Mouse (Mus musculus) kidney, adult 9 months (tissue): ENCODE measurements around the gene Adarb2.

ENCODE experiments used
- DNase-seq: peaks from one replicate; pipeline ENCODE4 v3.0.0; 2022

Adarb2 gene

DNA sequence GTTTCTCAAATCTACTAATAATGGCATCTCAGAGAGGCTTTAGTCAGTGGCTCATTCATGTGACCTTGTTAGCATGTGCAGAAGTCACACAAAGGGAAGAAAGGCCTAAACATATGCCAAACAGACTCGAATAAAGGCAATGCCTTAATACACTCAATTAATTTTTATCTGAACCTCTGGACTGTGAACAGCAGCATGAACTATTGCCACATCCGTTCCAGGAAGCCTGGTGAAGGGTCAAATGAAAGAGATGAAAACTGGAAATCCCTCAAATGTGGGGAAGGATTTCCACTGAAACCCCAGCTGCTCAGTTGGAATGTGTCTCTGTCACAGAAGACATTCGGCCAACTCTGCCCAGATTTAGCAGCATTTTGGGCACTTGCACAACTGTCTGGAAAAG is 497.2 kb downstream of the Adarb2 start:
- DNase-seq = no peak

DNA sequence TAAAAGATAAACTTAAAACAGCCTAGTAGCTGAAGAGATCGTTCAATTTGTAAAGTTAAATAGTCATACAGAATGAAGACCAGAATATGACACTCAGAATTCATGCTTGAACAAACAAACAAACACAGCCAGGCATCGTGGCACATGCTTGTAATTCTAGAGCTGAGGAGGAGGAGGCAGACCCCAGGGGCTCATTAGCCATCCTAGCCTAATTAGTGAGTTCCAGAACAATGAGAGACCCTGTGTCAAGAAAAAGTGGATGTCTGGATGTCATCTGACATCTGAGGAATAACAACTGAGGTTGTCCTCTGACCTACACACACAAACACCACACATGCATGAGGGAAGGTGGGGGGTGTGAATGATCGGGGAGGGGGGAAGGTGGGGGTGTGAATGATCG is 498.3 kb downstream of the Adarb2 start:
- no peak for DNase-seq

DNA sequence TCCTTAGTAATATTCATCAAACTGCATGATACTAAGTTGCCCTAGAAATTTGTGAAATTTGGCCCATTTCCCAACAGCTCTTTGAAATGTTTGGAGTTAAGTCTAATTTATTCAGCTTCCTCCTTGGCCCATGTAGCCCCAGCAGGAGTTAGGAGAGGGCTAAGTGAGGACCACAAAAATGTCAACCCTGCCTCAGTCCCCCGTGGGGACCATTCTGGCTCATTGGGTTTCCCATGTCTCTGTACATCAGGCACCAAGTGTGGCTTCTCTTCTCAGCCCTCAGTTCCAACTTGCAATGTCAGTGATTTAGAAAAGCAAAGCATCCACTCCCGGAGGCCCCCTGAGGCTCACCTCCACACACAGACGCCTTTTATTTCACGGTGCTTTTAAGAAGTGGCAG is 502.6 kb downstream of the Adarb2 start:
- DNase-seq = no peak

DNA sequence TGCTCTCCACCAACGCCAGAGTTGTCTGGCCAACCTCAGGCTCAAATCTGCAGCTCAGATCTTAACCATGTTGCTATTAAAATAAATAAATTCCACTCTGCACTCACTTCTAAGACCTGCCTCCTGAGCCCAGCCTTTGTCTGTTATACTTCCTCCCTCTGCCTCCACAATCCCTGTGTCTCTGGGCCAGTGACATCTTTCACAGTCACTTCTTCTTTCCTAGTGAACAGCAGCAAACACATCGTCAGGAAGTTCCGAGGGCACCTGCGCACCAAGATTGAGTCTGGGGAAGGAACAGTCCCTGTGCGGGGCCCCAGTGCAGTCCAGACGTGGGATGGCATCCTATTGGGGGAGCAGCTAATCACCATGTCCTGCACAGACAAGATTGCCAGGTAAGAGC is 510.7 kb downstream of the Adarb2 start:
- no peak for DNase-seq

DNA sequence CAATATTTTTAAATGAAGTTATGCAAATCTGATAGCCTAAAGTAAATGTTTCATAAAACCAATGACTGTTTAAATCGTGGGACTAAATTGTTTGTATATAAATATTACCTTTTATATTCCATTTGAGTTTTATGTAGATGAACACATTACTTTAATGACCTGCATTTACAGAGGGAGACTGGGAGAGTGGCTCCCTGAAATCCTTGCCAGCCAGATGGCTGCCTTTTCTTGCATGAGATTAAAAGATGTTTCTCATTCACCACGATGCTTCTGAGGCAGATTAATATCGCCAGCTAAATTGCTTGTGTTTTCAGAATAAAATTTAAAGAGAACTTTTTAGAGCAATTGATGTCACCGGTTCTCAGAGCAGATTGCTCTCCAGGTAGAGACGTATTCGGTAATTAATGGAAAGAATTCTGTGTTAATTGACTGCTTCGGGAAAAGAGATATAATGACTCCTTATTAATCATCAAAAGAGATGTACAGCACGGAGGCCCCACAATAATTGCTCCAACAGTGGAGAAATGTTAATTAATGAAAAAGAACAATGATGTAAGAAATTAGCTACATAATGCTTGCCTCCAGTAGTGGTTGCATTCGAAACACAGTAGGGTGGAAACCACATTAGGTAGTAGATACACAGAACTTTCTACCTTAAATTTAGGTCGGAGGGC is 527.4 kb downstream of the Adarb2 start:
- no peak for DNase-seq

DNA sequence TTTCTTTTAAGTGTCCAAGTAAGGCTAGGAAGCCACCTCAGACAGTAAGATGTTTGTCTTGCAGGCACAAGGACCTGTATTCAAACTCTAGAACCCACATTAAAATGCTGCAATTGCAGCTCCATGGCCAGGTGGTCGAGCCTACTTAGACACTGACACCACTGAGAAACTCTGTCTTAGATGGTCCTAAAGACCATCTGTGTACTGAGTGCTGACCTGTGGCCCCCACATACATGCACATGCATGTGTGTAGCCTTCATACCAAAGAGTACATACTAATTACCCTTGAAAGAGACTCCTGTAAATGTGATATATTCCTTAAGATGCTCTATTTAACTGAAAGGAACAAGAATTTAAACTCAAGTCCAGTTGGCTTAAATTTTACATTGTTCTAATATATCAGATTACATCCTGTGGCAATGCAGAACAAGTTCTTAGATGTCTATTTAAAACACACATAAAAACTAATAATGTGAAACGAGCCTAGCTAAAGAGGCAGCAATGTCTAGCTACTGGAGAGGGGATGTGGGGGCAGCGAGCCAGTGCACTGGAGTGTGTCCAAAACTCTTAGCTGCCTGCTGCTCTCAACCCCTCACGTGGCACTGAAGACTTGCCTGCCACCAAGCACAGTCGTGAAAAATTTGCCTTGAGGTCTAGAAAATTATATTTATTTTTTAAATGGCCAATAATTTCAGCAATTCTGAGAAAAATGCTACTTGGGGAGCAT is 534.6 kb downstream of the Adarb2 start:
- DNase-seq = peak; percentile 4

DNA sequence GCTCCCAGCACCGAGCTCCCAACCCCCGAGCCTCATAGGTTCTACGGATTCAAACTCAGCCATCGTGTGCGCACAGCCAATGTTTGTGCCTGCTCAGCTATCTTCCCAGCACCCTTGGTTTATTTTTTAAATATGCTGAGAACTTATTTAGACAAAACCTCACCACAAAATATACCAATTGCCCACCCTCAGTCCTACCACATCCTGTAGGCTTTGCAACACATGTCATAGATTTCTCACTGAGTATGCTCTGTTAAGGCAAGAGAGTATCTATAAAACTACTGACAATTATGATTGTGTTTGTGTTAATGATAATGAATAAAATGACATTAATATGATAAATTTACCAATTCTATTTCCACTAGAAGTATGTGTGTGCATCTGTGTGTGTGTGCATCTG is 540.1 kb downstream of the Adarb2 start:
- no peak for DNase-seq

DNA sequence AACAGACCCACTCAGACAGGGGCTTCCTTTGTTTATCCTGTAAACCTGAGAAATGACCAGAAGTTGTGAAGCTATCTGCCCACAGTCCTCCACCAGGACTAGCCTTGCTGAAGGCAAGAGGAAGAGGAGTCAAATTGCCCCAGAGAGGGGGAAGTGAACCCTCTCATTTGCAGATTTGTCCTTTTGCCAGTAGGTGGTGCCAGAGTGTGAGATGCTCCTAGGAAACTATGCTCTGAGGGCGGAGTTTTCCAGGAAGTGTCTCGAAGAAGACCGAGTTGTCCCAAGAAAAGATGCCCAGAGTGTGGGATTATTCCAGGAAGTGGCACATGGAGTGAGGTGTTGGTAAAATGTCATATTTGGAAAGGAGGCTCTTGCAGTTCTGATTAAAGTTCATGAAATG is 541.9 kb downstream of the Adarb2 start:
- peak; percentile 25 for DNase-seq

DNA sequence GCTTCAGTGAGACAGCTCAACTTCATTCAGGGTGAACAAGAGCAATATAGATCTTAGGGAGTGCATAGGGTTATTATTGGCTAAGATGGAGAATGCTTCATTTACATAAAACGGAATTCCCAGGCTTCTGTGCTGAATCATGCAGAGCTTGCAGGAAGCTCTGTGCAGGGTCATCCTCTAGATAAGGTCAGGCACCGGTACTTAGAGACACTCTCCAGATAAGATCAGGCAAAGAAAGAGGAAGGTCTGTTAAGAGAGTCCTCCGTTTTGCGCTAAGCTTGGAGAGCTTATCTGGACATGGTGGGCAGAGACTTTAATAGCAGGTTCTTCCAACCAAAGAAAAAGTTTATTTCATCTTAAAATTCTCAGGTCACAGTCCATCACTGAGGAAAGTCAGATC is 542.9 kb downstream of the Adarb2 start:
- no peak for DNase-seq

DNA sequence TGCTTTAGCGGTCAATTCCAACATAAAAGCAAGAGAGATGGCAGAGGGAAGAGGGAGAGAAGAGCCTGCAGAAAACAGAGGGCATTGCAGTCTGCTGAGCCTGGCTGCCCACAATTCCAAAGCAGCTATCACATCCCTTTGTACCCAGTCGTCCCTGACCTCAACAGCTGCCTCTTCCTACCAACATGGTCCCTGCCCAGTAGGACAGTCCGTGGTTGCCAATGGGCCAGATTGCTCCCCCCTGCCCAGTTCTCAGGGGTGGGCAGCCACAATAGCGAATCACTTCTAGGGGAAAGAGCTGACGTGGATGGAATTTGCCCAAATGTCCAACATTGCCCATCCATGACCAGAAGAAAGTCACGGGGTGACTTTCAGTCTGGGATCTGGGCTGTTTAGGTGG is 546.8 kb downstream of the Adarb2 start:
- DNase-seq = no peak

DNA sequence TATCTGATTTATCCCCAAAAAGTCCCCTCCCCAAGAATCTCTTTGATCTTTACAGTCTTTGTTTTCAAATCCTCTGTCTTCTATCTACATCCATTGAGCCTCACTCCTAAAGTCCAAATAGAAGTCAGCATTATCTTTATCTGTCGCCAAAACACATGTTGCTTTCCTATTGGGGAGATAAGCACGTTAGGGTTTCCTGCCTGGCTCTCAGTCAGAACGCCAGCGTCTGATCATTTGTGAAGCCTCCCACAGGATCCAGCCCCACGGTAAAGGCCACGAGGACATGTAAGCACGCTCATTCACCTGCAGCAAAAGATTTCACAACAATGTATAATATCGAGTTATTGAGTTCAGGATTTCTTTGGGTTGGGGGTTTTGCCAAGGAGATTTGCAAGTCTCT is 558.3 kb downstream of the Adarb2 start:
- no peak for DNase-seq

DNA sequence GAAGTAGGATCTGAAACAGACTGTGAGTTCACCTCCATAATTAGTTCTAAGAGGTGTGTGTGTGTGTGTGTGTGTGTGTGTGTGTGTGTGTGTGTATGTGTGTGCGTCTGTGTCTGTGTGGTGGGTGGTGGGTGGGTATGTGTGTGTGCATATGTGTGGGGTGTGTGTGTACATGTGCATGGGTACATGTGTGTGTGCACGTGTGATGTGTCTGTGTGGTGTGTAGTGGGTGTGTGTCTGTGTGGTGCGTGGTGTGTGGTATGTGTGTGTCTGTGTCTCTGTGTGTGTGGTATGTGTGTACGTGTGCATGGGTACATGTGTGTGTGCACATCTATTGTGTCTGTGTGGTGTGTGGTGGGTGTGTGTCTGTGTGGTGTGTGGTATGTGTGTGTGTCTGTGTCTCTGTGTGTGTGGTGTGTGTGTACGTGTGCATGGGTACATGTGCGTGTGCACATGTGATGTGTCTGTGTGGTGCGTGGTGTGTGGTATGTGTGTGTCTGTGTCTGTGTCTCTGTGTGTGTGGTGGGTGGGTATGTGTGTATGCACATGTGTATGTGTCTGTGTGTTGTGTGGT is 567.1 kb downstream of the Adarb2 start:
- no peak for DNase-seq

DNA sequence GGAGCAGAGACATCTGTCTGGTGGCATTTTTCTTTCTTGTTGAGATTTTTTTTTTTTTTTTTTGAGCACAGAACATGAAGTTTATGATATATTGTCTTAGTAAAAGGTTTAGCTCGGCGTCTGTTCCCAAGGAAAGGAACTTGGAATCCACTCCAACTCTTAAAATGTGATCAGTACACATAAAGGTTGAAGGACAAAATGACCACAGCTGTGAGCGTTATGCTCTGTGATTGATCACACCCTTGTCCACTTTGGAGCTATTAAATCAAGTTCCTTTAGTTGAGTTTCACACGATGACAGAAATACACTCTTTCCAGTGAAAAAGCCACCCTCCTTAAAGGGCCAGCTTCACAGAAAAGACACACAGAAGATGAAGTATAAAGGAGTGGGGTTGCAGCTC is 568.0 kb downstream of the Adarb2 start:
- DNase-seq = no peak

DNA sequence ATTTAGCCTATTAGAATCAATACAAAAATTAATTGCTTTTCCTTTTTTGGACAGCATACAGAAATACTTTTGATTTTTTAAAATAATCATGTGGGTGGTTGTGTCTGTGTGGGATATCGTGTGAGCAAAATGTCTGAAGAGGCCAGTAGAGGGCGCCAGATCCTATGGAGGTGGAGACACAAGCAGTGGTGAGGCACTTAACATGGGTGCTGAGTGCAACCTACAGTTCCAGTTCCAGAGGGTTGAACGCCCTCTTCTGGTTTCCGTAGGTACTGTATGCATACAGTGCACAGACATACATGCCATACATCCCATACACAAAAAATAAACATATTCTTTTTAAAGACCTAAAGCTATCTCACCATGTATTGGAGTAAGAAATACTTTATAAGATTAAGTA is 577.8 kb downstream of the Adarb2 start:
- peak; percentile 62 for DNase-seq

DNA sequence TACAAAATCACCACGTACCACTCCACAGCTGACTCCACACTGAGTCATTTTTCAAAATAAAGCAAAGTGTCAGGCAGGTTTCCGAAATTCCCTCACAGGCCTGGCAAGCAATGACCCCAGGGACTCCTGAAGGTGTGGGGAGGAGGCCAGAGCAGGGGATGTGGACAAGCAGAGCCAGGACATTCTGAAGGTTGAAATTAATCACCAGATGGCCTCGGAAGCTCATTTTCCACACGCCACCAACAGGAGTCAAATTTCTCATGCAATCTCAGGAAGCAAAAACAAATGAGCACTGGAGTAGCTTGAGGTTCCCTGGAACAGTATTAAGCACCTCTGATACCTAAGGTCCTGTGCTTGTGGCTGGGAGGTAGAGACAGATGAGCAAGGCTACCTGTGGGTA is 580.0 kb downstream of the Adarb2 start:
- DNase-seq = no peak

DNA sequence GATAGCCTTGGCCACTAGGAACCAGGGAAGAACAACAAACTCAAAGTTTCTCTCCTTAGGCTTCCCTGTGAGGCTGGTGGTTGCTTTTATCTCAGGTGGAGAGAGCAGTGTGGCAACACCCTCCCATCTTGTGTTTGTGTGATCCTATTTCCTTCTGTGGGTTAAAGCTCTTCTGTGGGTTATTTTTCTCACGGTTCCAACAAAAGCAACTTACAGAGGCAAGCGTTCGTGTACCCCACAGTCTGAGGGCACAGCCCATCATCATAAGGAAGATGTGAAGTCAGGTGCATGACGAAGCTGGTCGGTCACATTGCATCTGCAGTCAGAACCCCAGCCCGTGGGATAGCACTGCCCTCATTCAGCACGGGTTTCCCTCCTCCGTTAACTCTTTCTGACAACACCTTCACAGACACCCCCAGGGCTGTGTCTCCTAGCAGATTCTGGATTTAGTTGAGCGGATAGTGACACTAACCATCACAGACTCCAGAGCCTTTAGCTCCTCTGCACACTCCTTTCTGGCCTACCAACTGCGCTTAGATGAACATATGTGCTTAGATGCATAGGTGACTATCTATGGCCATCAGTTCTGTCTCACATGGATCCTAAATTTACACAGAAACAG is 581.1 kb downstream of the Adarb2 start:
- DNase-seq = no peak

DNA sequence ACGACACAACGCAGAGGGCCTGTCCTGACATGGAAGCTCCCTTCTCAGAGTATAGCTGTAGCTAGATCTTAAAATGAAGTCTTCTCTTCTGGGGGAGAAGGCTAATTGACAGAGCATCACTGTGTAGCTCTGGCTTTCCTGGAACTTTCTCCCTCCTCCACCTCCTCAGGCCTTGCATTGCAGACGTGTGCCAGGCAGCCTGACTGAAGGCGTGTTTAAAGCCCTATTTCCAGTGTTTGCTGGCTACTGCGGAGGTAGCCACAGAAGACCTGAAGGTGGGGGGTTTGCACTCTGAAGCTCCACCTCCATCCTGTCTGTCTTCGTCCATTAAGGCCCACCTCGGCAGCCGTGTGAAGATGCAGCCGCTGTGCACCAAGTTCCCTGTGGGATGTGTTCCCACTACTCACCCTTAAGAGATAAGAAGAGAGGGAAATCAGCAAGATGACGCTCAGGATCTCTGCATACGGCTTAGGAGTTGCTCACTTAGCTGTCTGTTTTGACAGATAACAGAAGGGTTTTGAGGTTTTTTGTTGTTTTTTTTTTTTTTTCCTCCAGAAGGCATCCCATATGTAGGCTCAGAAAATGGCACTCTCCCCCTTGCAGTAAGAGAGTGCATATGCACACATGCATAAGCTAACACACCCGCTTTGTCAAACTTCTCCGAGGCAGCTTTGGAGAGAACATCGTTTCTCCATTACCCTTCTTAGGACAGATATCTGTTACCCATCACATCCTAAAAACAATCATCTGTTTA is 581.8 kb downstream of the Adarb2 start:
- DNase-seq = no peak

DNA sequence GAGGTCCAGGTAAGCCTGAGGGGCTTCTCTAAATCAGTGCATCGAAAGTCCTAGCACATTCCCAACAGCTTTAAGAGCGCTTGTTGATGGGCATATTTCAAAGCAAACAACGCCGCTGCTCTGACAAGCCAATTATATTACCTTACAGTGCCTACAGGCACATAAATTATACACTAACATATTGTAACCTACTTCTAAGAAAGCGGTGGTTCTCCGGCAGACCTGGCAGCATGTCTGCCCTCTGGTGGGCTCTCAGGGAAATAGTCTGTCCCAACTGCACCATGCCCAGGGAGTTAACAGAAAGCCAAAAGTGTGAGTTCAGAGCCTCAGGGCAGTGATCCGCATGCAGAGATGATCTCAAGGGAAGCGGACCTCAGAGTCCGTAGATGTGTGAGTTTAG is 582.5 kb downstream of the Adarb2 start:
- peak; percentile 50 for DNase-seq

DNA sequence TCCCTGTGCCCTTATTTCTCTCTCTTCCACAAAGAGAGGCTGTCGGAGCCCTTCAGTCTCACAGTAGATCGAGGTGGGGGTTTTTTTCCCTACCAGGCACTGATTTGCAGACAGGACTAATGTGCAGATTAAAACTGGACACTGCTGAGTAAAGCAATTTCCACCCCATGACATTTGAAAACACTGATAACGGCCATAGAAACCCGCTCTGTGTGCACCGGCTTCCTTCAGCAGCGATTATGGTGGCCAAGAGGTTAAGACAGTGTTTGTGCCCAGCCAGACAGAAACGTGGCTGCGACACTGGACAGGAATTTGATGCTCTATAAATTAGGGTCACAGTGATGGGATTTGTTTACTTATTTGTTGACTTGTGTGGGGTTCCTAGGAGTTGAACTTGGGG is 590.6 kb downstream of the Adarb2 start:
- DNase-seq = no peak

DNA sequence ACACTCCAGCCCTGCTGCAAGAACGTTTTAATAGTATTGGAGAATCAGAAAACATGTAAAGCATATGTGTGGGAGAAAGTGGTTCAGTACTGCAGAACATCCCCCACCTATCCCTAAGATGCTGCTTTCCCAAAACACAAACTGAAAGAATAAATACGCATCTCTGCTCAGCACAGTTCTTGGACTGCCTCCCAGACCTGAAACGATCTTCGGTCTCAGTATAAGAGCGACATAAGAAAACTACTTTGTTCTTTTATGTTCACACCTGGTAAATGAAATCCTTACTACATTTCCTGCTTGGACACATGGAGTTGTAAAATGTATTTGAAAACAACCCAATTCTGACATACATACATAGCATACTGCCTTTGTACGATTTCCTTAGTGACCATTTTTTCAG is 597.9 kb downstream of the Adarb2 start:
- DNase-seq = no peak

DNA sequence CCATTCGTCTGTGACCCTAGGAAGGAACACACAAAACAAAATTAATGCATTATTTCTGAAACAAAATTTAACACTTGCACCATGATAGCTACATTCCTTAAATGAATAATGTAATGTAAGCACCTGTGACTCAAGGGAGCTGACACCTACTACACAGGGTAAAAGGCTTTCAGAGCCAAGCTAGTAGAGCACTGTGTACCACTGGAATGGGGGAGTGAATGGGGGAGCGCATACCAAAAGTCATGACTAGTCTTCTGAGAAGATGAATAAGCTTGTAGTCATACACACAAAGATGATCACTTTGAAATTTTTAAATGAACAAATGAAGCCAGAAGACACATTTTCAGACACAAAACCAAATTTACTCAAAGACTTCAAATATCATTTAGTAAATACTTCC is 603.3 kb downstream of the Adarb2 start:
- no peak for DNase-seq
